In the genomic region with DNA sequence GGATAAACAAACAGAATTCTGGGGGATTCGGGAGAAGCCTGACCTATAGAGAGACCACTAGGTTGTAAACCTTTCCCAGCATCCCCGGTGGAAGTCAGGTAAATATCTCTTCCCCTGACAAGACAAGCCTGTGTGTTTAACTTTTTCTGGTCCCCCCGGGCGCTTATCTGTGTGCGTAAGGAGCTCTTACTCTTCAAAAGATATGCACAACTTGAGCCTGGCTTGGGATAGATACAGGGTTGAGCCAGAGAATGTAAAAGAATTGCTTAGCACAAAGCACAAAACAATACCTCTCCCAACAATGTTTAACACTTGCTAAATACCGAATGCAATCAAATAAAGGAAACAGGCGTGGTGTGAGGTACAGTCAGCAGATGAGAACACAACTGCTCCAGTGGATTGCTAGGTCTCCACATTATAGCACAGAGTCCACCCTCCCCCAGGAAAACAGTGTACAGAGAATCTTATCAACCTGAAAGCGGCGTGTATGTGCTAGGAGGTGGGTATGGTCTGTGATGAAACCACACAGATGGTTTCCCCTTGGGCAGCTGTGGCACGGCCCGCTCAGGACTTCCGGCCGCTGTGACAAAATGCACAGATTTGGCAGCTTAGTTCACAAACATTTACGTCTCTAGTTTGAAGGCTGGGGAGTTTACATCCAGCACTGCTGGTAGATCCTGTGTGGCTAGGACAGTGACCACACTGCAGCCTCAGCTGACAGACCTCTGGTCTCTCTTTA, we compare ENCODE assay signal across 21 mouse cellular contexts. TPM values are rescaled to one million over a fixed set of nuclear protein-coding genes. Genes with fewer than 3 reads are reported as not detected.
DNase-seq lines count a peak whose midpoint lies in the region; ATAC-seq and TF ChIP-seq lines count a peak whose summit lies in the region.
"Had no signal": no experiment of that assay in that cellular context is flagged by ENCODE, and none has a peak within 500 bp of the region (broad histone marks: within the 10 kb centered on the region; RNA-seq: fewer than 3 reads in every experiment).

No protein-coding gene starts in this region.

- no peak overlapping the region for H3K4me3 ChIP-seq in liver, embryonic 16.5 days (ENCODE audit: low read depth, low read length)
- no peak overlapping the region for H3K4me3 ChIP-seq in stomach, postnatal 0 days (ENCODE audit: low read depth, low read length)
- H3K4me3 ChIP-seq in hindbrain, embryonic 10.5 days: no peak overlapping the region
- H3K4me3 ChIP-seq: erythroblast, embryonic 14.5 days; megakaryocyte, embryonic 14.5 days; myocyte had no signal

- no peaks in the 10 kb centered on the region for H3K27me3 ChIP-seq in liver, embryonic 16.5 days (ENCODE audit: control insufficient read depth, insufficient read depth, low read depth, low read length)
- no peaks in the 10 kb centered on the region for H3K27me3 ChIP-seq in stomach, postnatal 0 days (ENCODE audit: control insufficient read depth, insufficient read depth, low read length)
- no peaks in the 10 kb centered on the region for H3K27me3 ChIP-seq in hindbrain, embryonic 10.5 days (ENCODE audit: insufficient read depth, poor library complexity, severe bottlenecking)

- DNase-seq in thymus, postnatal 14 days: peak; percentile 11
- no peak for DNase-seq in thymus, postnatal 36 days
- peak; percentile 32 for DNase-seq in c-Kit-positive CD71-positive TER-119-negative erythroid progenitor cells, embryonic 14.5 days (ENCODE audit: low read depth)
- DNase-seq in stomach, postnatal 0 days (ENCODE audit: low spot score): peak; percentile 9
- no peak for DNase-seq in layer of hippocampus, adult 9-10 months (ENCODE audit: low spot score)
- DNase-seq in hindbrain, embryonic 10.5 days (ENCODE audit: low spot score): no peak
- no peak for DNase-seq in lung, postnatal 4 days
- DNase-seq: adrenal gland, postnatal 25 days; cerebellum, adult 11 months; embryo, embryonic 11 days; heart, adult 11 months; heart, postnatal 36 days; kidney, postnatal 25 days; layer of hippocampus, postnatal 36 days; right cerebral cortex, postnatal 4 days had no signal

- no peaks in the 10 kb centered on the region for H3K9me3 ChIP-seq in liver, embryonic 16.5 days (replicated peaks; ENCODE audit: control insufficient read depth, low read length)
- no peaks in the 10 kb centered on the region for H3K9me3 ChIP-seq in stomach, postnatal 0 days (ENCODE audit: control insufficient read depth, low read length)
- H3K9me3 ChIP-seq in hindbrain, embryonic 10.5 days: 0 out of 2 replicates have a peak, but pooled peaks cover 3% of the 10 kb centered on the region

- H3K36me3 ChIP-seq in liver, embryonic 16.5 days (ENCODE audit: control insufficient read depth, insufficient read depth): no peaks in the 10 kb centered on the region
- no peaks in the 10 kb centered on the region for H3K36me3 ChIP-seq in stomach, postnatal 0 days (ENCODE audit: control insufficient read depth, insufficient read depth, low read length)
- no peaks in the 10 kb centered on the region for H3K36me3 ChIP-seq in hindbrain, embryonic 10.5 days

- H3K9ac ChIP-seq in liver, embryonic 16.5 days (ENCODE audit: low read depth, low read length): no peak overlapping the region
- no peak overlapping the region for H3K9ac ChIP-seq in stomach, postnatal 0 days (ENCODE audit: low read length)

- TF ChIP-seq CTCF in stomach, postnatal 0 days (IDR thresholded peaks at IDR 0.05; ENCODE audit: low read depth): no peak

- no peak for TF ChIP-seq EP300 in stomach, postnatal 0 days (optimal IDR thresholded peaks at IDR 0.05)

- 28% methylated on average over 14 of the region's 14 CpGs for WGBS in liver, embryonic 16.5 days (ENCODE audit: insufficient replicate concordance)
- 38% methylated on average over 14 of the region's 14 CpGs for WGBS in stomach, postnatal 0 days
- 92% methylated on average over 14 of the region's 14 CpGs for WGBS in hindbrain, embryonic 10.5 days

- H3K4me1 ChIP-seq in liver, embryonic 16.5 days (ENCODE audit: control insufficient read depth, low read depth, low read length): peaks cover 2% of the 10 kb centered on the region
- H3K4me1 ChIP-seq in stomach, postnatal 0 days (replicated peaks; ENCODE audit: control insufficient read depth, insufficient read depth): no peaks in the 10 kb centered on the region
- H3K4me1 ChIP-seq in hindbrain, embryonic 10.5 days (replicated peaks): no peaks in the 10 kb centered on the region

- H3K4me2 ChIP-seq in liver, embryonic 16.5 days (ENCODE audit: low read depth, low read length): no peak overlapping the region
- no peak overlapping the region for H3K4me2 ChIP-seq in stomach, postnatal 0 days (replicated peaks; ENCODE audit: low read depth)

- no peak overlapping the region for H3K27ac ChIP-seq in liver, embryonic 16.5 days (ENCODE audit: low read length)
- H3K27ac ChIP-seq in stomach, postnatal 0 days (replicated peaks): no peak overlapping the region
- H3K27ac ChIP-seq in hindbrain, embryonic 10.5 days: no peak overlapping the region

- peak; percentile 71; the same call in 1 of the 2 replicates for ATAC-seq in liver, embryonic 16.5 days (ENCODE audit: low read depth)
- no peak for ATAC-seq in stomach, postnatal 0 days (ENCODE audit: low FRiP score, low TSS enrichment)

RNA-seq across cellular contexts. Expression of a gene that starts 22.4 kb away (rescaled TPM):
- not detected in 2 replicates for polyA plus RNA-seq in liver, embryonic 16.5 days (2015; fragmentation: Nextera tagmentation; extraction: Ambion mirVana)
- polyA plus RNA-seq in stomach, postnatal 0 days (2015; fragmentation: Nextera tagmentation; extraction: Ambion mirVana): not detected in 2 replicates
- 0.06 and 0.61 TPM in 2 replicates for polyA plus RNA-seq in hindbrain, embryonic 10.5 days (2016; fragmentation: Nextera tagmentation; extraction: Ambion mirVana)
- polyA plus RNA-seq: intestine, embryonic 14.5 days; limb, embryonic 14.5 days; myocyte had no signal

RNA-seq across cellular contexts. Expression of a gene that starts 47.1 kb away (rescaled TPM):
- polyA plus RNA-seq in liver, embryonic 16.5 days (2015; fragmentation: Nextera tagmentation; extraction: Ambion mirVana): not detected in 2 replicates
- 0.05 and 0.12 TPM in 2 replicates for polyA plus RNA-seq in stomach, postnatal 0 days (2015; fragmentation: Nextera tagmentation; extraction: Ambion mirVana)
- 0.50 TPM in 1 of 2 replicates, not detected in the other for polyA plus RNA-seq in hindbrain, embryonic 10.5 days (2016; fragmentation: Nextera tagmentation; extraction: Ambion mirVana)
- polyA plus RNA-seq: erythroblast, embryonic 14.5 days had no signal

Comparison
In these comparisons a context has a peak if more than half of its experiments do, and no peak if none do; other contexts are left out.
1. DNase-seq: peak in thymus, postnatal 14 days (single experiment), c-Kit-positive CD71-positive TER-119-negative erythroid progenitor cells, embryonic 14.5 days (single experiment) and stomach, postnatal 0 days (single experiment); none in thymus, postnatal 36 days (0 of 2), layer of hippocampus, adult 9-10 months (single experiment), hindbrain, embryonic 10.5 days (single experiment) and lung, postnatal 4 days (0 of 2).